Mouse (Mus musculus) skeletal muscle tissue, adult 2 months (tissue): ENCODE data around the gene Capns2.
"Not testable (repeated sequence)": the region's sequence is repeated elsewhere in the genome, so short reads cannot be mapped to it uniquely, and the experiment has no call there.

Experiments
- DNase-seq: peaks from one replicate; pipeline ENCODE4 v3.0.0-alpha.2; 2012; ENCODE audit warnings: low read depth, low spot score

The Capns2 gene

GRCm38 (mm10) chr8:92901107-92901506 is at the start of gene Capns2:
Gene Capns2 (plus strand): TSS chr8:92901407.
- DNase-seq, result no peak

- DNase-seq, result no peak
These were observed 47.8 kb upstream of the Capns2 start for GRCm38 (mm10) chr8:92853188-92853983.

- no peak for DNase-seq
These were observed 46.5 kb upstream of the Capns2 start for GRCm38 (mm10) chr8:92854673-92855072.

GRCm38 (mm10) chr8:92855171-92855894 is 45.9 kb upstream of the Capns2 start, which contains the start of gene Lpcat2:
Gene Lpcat2 (plus strand): TSS chr8:92855339.
- DNase-seq, result no peak

GRCm38 (mm10) chr8:92856273-92856986 is 44.8 kb upstream of the Capns2 start:
- no peak for DNase-seq

GRCm38 (mm10) chr8:92858475-92859182 is 42.6 kb upstream of the Capns2 start:
- no peak for DNase-seq

GRCm38 (mm10) chr8:92861977-92862376 is 39.2 kb upstream of the Capns2 start:
- DNase-seq, result no peak

- peak; percentile 60 for DNase-seq
These were observed 30.9 kb upstream of the Capns2 start for GRCm38 (mm10) chr8:92870281-92870680.

- DNase-seq, result no peak
These were observed 29.0 kb upstream of the Capns2 start for GRCm38 (mm10) chr8:92872063-92872759.

GRCm38 (mm10) chr8:92875795-92876194 is 25.4 kb upstream of the Capns2 start:
- no peak for DNase-seq

GRCm38 (mm10) chr8:92881247-92881646 is 20.0 kb upstream of the Capns2 start:
- no peak for DNase-seq

- no peak for DNase-seq
These were observed 17.4 kb upstream of the Capns2 start for GRCm38 (mm10) chr8:92883771-92884170.

GRCm38 (mm10) chr8:92892216-92892615 is 9.0 kb upstream of the Capns2 start:
- DNase-seq, result not testable (repeated sequence)

- no peak for DNase-seq
These were observed 7.3 kb upstream of the Capns2 start for GRCm38 (mm10) chr8:92893870-92894269.

GRCm38 (mm10) chr8:92895053-92895452 is 6.2 kb upstream of the Capns2 start:
- no peak for DNase-seq

- no peak for DNase-seq
These were observed 5.2 kb upstream of the Capns2 start for GRCm38 (mm10) chr8:92896056-92896455.

- DNase-seq, result no peak
These were observed 4.6 kb upstream of the Capns2 start for GRCm38 (mm10) chr8:92896611-92897010.

- no peak for DNase-seq
These were observed 3.4 kb upstream of the Capns2 start for GRCm38 (mm10) chr8:92897794-92898193.

GRCm38 (mm10) chr8:92899590-92899989 is 1.6 kb upstream of the Capns2 start:
- DNase-seq, result no peak

GRCm38 (mm10) chr8:92902981-92903380 is 1.8 kb downstream of the Capns2 start:
- DNase-seq, result no peak
